Mouse (Mus musculus): ENCODE measurements at regions not wholly inside any gene's neighbourhood (a gene's known extent, or its start where the extent isn't known, plus 50 kb on each side); places are given as distances from the start of the nearest gene placed in this dataset.

- no peak overlapping the region for H3K4me2 ChIP-seq (ENCODE audit: low read length)
- H3K4me3 ChIP-seq (replicated peaks; ENCODE audit: low read depth, low read length) = no peak overlapping the region
- no peaks in the 10 kb centered on the region for H3K27me3 ChIP-seq (ENCODE audit: insufficient read depth, low read length)
- H3K36me3 ChIP-seq (ENCODE audit: insufficient read depth, low read length) = no peaks in the 10 kb centered on the region
- H3K9ac ChIP-seq (ENCODE audit: low read depth, low read length) = no peak overlapping the region
- DNase-seq (ENCODE audit: low spot score) (peak; percentile 57), ATAC-seq (replicated peaks; ENCODE audit: low FRiP score, low read depth) (no peak)
- no peaks in the 10 kb centered on the region for H3K9me3 ChIP-seq (replicated peaks; ENCODE audit: low read length)
- TF ChIP-seq CTCF (IDR thresholded peaks at IDR 0.05; ENCODE audit: low read depth) = peak; percentile 66
- no peaks in the 10 kb centered on the region for H3K4me1 ChIP-seq (replicated peaks; ENCODE audit: insufficient read depth, low read length)
- H3K27ac ChIP-seq = no peak overlapping the region
Measured at GRCm38 (mm10) chr3:126011269-126011668, 72.8 kb upstream of the Ugt8a start.

GRCm38 (mm10) chr3:126016166-126016565, 77.7 kb upstream of the Ugt8a start:
- 81% methylated on average over 4 of the region's 4 CpGs for WGBS
- no peak overlapping the region for H3K4me3 ChIP-seq (replicated peaks; ENCODE audit: low read depth, low read length)
- H3K36me3 ChIP-seq (ENCODE audit: insufficient read depth, low read length) = no peaks in the 10 kb centered on the region
- H3K27ac ChIP-seq = no peak overlapping the region
- no peak for DNase-seq (ENCODE audit: low spot score)
- no peaks in the 10 kb centered on the region for H3K4me1 ChIP-seq (replicated peaks; ENCODE audit: insufficient read depth, low read length)
- no peaks in the 10 kb centered on the region for H3K9me3 ChIP-seq (replicated peaks; ENCODE audit: low read length)
- TF ChIP-seq CTCF (IDR thresholded peaks at IDR 0.05; ENCODE audit: low read depth) = no peak
- H3K9ac ChIP-seq (ENCODE audit: low read depth, low read length) = no peak overlapping the region
- H3K4me2 ChIP-seq (ENCODE audit: low read length) = no peak overlapping the region
- ATAC-seq (replicated peaks; ENCODE audit: low FRiP score, low read depth) = no peak
- no peaks in the 10 kb centered on the region for H3K27me3 ChIP-seq (ENCODE audit: insufficient read depth, low read length)

DNA sequence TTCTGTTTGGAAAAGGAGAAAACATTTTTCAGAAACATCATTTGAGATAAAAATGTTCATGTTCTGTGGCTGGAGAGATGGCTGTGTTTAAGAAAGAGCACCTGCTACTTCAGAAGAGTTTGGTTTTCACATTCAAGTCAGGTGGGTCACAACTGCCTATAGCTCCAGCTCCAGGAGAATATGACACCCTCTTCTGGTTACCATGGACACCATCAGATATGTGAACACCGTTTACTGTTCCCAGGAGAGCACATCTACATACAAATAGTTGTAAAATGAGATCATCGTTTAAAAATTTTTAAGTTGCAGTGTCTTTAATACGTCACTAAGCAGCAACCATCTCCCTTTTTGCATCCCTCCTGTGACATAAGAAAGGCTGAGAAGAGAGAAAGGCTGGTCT, 105.9 kb upstream of the Ugt8a start:
- no peaks in the 10 kb centered on the region for H3K27me3 ChIP-seq (ENCODE audit: insufficient read depth, low read length)
- H3K4me2 ChIP-seq (ENCODE audit: low read length) = no peak overlapping the region
- no peak overlapping the region for H3K27ac ChIP-seq
- peak; percentile 73; the same call in 1 of the 2 replicates for ATAC-seq (replicated peaks; ENCODE audit: low FRiP score, low read depth)
- H3K9me3 ChIP-seq (replicated peaks; ENCODE audit: low read length) = no peaks in the 10 kb centered on the region
- WGBS = 27% methylated on average over 3 of the region's 3 CpGs
- H3K9ac ChIP-seq (ENCODE audit: low read depth, low read length) = no peak overlapping the region
- DNase-seq (ENCODE audit: low spot score) = peak; percentile 15
- H3K4me3 ChIP-seq (replicated peaks; ENCODE audit: low read depth, low read length) = no peak overlapping the region
- H3K4me1 ChIP-seq (replicated peaks; ENCODE audit: insufficient read depth, low read length) = 0 out of 2 replicates have a peak, but pooled peaks cover 3% of the 10 kb centered on the region
- H3K36me3 ChIP-seq (ENCODE audit: insufficient read depth, low read length) = no peaks in the 10 kb centered on the region
- no peak for TF ChIP-seq CTCF (IDR thresholded peaks at IDR 0.05; ENCODE audit: low read depth)

- DNase-seq (ENCODE audit: low spot score) = peak; percentile 36
Measured at GRCm38 (mm10) chr3:126044861-126045260, 106.4 kb upstream of the Ugt8a start.

GRCm38 (mm10) chr3:126045992-126046786, 107.8 kb upstream of the Ugt8a start:
- H3K9me3 ChIP-seq (replicated peaks; ENCODE audit: low read length) = no peaks in the 10 kb centered on the region
- H3K36me3 ChIP-seq (ENCODE audit: insufficient read depth, low read length) = no peaks in the 10 kb centered on the region
- H3K4me2 ChIP-seq (ENCODE audit: low read length) = no peak overlapping the region
- H3K27me3 ChIP-seq (ENCODE audit: insufficient read depth, low read length) = no peaks in the 10 kb centered on the region
- 0 out of 2 replicates have a peak, but pooled peaks cover 3% of the 10 kb centered on the region for H3K4me1 ChIP-seq (replicated peaks; ENCODE audit: insufficient read depth, low read length)
- TF ChIP-seq CTCF (IDR thresholded peaks at IDR 0.05; ENCODE audit: low read depth) = peak; percentile 58
- H3K9ac ChIP-seq (ENCODE audit: low read depth, low read length) = no peak overlapping the region
- ATAC-seq (replicated peaks; ENCODE audit: low FRiP score, low read depth) (peak; percentile 68; the same call in 1 of the 2 replicates), DNase-seq (ENCODE audit: low spot score) (peak; percentile 44)
- WGBS = 37% methylated on average over 9 of the region's 9 CpGs
- no peak overlapping the region for H3K4me3 ChIP-seq (replicated peaks; ENCODE audit: low read depth, low read length)
- no peak overlapping the region for H3K27ac ChIP-seq

More at GRCm38 (mm10) chr3:126044861-126045260, 106.4 kb upstream of the Ugt8a start:
- Histone ChIP-seq H3K36me3 (ENCODE audit: insufficient read depth, low read length) (no peaks in the 10 kb centered on the region), H3K27ac (no peak overlapping the region), H3K4me2 (ENCODE audit: low read length) (no peak overlapping the region), H3K9me3 (replicated peaks; ENCODE audit: low read length) (no peaks in the 10 kb centered on the region), H3K4me1 (replicated peaks; ENCODE audit: insufficient read depth, low read length) (0 out of 2 replicates have a peak, but pooled peaks cover 3% of the 10 kb centered on the region), H3K27me3 (ENCODE audit: insufficient read depth, low read length) (no peaks in the 10 kb centered on the region), H3K9ac (ENCODE audit: low read depth, low read length) (no peak overlapping the region), H3K4me3 (replicated peaks; ENCODE audit: low read depth, low read length) (no peak overlapping the region)
- TF ChIP-seq CTCF (IDR thresholded peaks at IDR 0.05; ENCODE audit: low read depth) = peak; percentile 53
- WGBS = 34% methylated on average over 2 of the region's 2 CpGs
- ATAC-seq (replicated peaks; ENCODE audit: low FRiP score, low read depth) = no peak

- H3K4me2 ChIP-seq (ENCODE audit: low read length) = no peak overlapping the region
- no peak overlapping the region for H3K4me3 ChIP-seq (replicated peaks; ENCODE audit: low read depth, low read length)
- H3K27ac ChIP-seq = no peak overlapping the region
- peak; percentile 46 for DNase-seq (ENCODE audit: low spot score)
- H3K4me1 ChIP-seq (replicated peaks; ENCODE audit: insufficient read depth, low read length) = no peaks in the 10 kb centered on the region
- no peak for ATAC-seq (replicated peaks; ENCODE audit: low FRiP score, low read depth)
- no peaks in the 10 kb centered on the region for H3K9me3 ChIP-seq (replicated peaks; ENCODE audit: low read length)
- TF ChIP-seq CTCF (IDR thresholded peaks at IDR 0.05; ENCODE audit: low read depth) = no peak
- no peaks in the 10 kb centered on the region for H3K27me3 ChIP-seq (ENCODE audit: insufficient read depth, low read length)
- H3K9ac ChIP-seq (ENCODE audit: low read depth, low read length) = no peak overlapping the region
- no peaks in the 10 kb centered on the region for H3K36me3 ChIP-seq (ENCODE audit: insufficient read depth, low read length)
Measured at GRCm38 (mm10) chr3:126058585-126058984, 120.2 kb upstream of the Ugt8a start.
